Comparison of ENCODE assay signal across 12 mouse cellular contexts in genomic region chr7:34355629-34356028, GRCm38 (mm10). TPM values are rescaled to one million over a fixed set of nuclear protein-coding genes. Genes with fewer than 3 reads are reported as not detected.
DNase-seq lines count a peak whose midpoint lies in the region; ATAC-seq and TF ChIP-seq lines count a peak whose summit lies in the region.
"Had no signal": no experiment of that assay in that cellular context is flagged by ENCODE, and none has a peak within 500 bp of the region (broad histone marks: within the 10 kb centered on the region; RNA-seq: fewer than 3 reads in every experiment).

No protein-coding gene starts in this region.

- no peak overlapping the region for H3K27ac ChIP-seq in kidney, adult 2 months (ENCODE audit: insufficient read depth, low read depth, low read length)
- no peak overlapping the region for H3K27ac ChIP-seq in embryonic facial prominence, embryonic 14.5 days (replicated peaks; ENCODE audit: low read depth, low read length)
- H3K27ac ChIP-seq: liver, embryonic 15.5 days; neural tube, embryonic 12.5 days had no signal

- 0 out of 2 replicates have a peak, but pooled peaks have one; percentile 19 for TF ChIP-seq CTCF in kidney, adult 2 months (conservative IDR thresholded peaks at IDR 0.05; ENCODE audit: insufficient read depth, insufficient read length, low read depth, low read length)

- no peaks in the 10 kb centered on the region for H3K9me3 ChIP-seq in embryonic facial prominence, embryonic 14.5 days (ENCODE audit: control insufficient read depth, low read length)
- H3K9me3 ChIP-seq: liver, embryonic 15.5 days; neural tube, embryonic 12.5 days had no signal

- ATAC-seq in embryonic facial prominence, embryonic 14.5 days (ENCODE audit: low read depth): no peak

- 91% methylated on average over 4 of the region's 4 CpGs for WGBS in kidney, adult 2 months
- 93% methylated on average over 4 of the region's 4 CpGs for WGBS in embryonic facial prominence, embryonic 14.5 days

- no peak overlapping the region for H3K4me3 ChIP-seq in kidney, adult 2 months (ENCODE audit: insufficient read depth, low read depth, low read length)
- no peak overlapping the region for H3K4me3 ChIP-seq in embryonic facial prominence, embryonic 14.5 days (ENCODE audit: low read depth, low read length)
- H3K4me3 ChIP-seq: erythroblast, embryonic 14.5 days; liver, embryonic 15.5 days; neural tube, embryonic 12.5 days had no signal

- peaks cover 6% of the 10 kb centered on the region for H3K36me3 ChIP-seq in kidney, adult 2 months (ENCODE audit: control insufficient read depth, insufficient read depth, low read length)
- peaks cover 79% of the 10 kb centered on the region for H3K36me3 ChIP-seq in embryonic facial prominence, embryonic 14.5 days (ENCODE audit: control insufficient read depth, insufficient read depth, low read length)

- TF ChIP-seq POLR2A in kidney, adult 2 months (IDR thresholded peaks at IDR 0.05; ENCODE audit: low read depth, low read length): no peak

- H3K9ac ChIP-seq in embryonic facial prominence, embryonic 14.5 days (ENCODE audit: low read depth, low read length): no peak overlapping the region
- H3K9ac ChIP-seq: liver, embryonic 15.5 days; neural tube, embryonic 12.5 days had no signal

- peak; percentile 43 for DNase-seq in cerebellum, adult 9-10 months
- no peak for DNase-seq in cerebellum, postnatal 4 days (ENCODE audit: low spot score in 2 of 2)
- DNase-seq in kidney, adult 2 months: peak; percentile 23
- DNase-seq in kidney, adult 8-10 months: no peak
- peak; percentile 47 for DNase-seq in A20 (ENCODE audit: low read depth, low spot score)
- peak; percentile 7 for DNase-seq in embryonic facial prominence, embryonic 14.5 days (ENCODE audit: low spot score)
- no peak for DNase-seq in ovary, postnatal 36 days (ENCODE audit: low spot score)
- DNase-seq in right cerebral cortex, postnatal 10 days (ENCODE audit: low spot score in 2 of 2): no peak
- DNase-seq: kidney, postnatal 36 days had no signal

- H3K4me2 ChIP-seq in embryonic facial prominence, embryonic 14.5 days (ENCODE audit: low read depth, low read length): no peak overlapping the region
- H3K4me2 ChIP-seq: liver, embryonic 15.5 days; neural tube, embryonic 12.5 days had no signal

- no peaks in the 10 kb centered on the region for H3K27me3 ChIP-seq in kidney, adult 2 months (replicated peaks; ENCODE audit: control insufficient read depth, insufficient read depth, low read length)
- no peaks in the 10 kb centered on the region for H3K27me3 ChIP-seq in embryonic facial prominence, embryonic 14.5 days (replicated peaks; ENCODE audit: control insufficient read depth, insufficient read depth, low read length)
- H3K27me3 ChIP-seq: liver, embryonic 15.5 days; neural tube, embryonic 12.5 days had no signal

- no peaks in the 10 kb centered on the region for H3K4me1 ChIP-seq in kidney, adult 2 months (ENCODE audit: control insufficient read depth, insufficient read depth, low read length)
- H3K4me1 ChIP-seq in embryonic facial prominence, embryonic 14.5 days (ENCODE audit: control insufficient read depth, insufficient read depth, low read length): no peaks in the 10 kb centered on the region
- H3K4me1 ChIP-seq: liver, embryonic 15.5 days; neural tube, embryonic 12.5 days had no signal

RNA-seq across cellular contexts. Expression of gene Lsm14a, which starts 37.5 kb away (rescaled TPM):
- polyA plus RNA-seq in kidney, adult 2 months (2012; rRNA removed): 41.5 and 48.1 TPM in 2 replicates
- 62.7 and 63.4 TPM in 2 replicates for polyA plus RNA-seq in embryonic facial prominence, embryonic 14.5 days (2014; fragmentation: Nextera tagmentation; extraction: Ambion mirVana)

RNA-seq across cellular contexts. Expression of gene 4931406P16Rik, which starts 42.3 kb away (rescaled TPM):
- 24.6 and 27.0 TPM in 2 replicates for polyA plus RNA-seq in kidney, adult 2 months (2012; rRNA removed)
- 36.1 and 40.3 TPM in 2 replicates for polyA plus RNA-seq in embryonic facial prominence, embryonic 14.5 days (2014; fragmentation: Nextera tagmentation; extraction: Ambion mirVana)

Comparison
In these comparisons a context has a peak if more than half of its experiments do, and no peak if none do; other contexts are left out.
1. DNase-seq: peak in cerebellum, adult 9-10 months (single experiment), kidney, adult 2 months (single experiment), A20 (single experiment) and embryonic facial prominence, embryonic 14.5 days (single experiment); none in cerebellum, postnatal 4 days (0 of 2), kidney, adult 8-10 months (0 of 2), ovary, postnatal 36 days (single experiment) and right cerebral cortex, postnatal 10 days (0 of 2).